Mouse (Mus musculus) embryo, embryonic 11 days (tissue): ENCODE measurements around the gene Vmn2r20.
A peak's percentile ranks its signal among the peaks of the same experiment; 100 is the strongest.
"Not testable (repeated sequence)": the region's sequence is repeated elsewhere in the genome, so short reads cannot be mapped to it uniquely, and the experiment has no call there.

Experiments used
- DNase-seq: peaks from one replicate; pipeline ENCODE4 v3.0.0-alpha.2; 2015

Gene Vmn2r20

DNA sequence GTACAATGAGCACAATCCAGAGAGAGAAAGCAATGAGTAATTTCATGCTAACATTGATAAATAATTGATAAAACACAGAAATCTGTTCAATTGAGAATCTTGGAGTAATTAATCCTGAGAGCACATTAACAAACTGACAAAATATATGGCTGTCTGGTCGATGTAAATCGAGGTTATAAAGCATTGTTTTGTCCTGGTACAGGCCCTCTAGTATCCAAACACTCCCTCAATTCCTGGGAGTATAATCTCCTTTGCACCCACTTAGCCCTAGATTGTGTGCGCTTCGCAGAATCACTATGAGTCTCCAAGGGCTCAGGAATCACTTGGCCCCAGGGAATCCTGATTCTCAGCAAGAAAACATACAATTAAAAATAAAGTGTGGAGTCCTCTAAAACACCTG is at the start of gene Vmn2r20:
Vmn2r20 (minus strand) TSS at position 101 of the 400 bp plus-strand sequence.
- DNase-seq, result not testable (repeated sequence)

DNA sequence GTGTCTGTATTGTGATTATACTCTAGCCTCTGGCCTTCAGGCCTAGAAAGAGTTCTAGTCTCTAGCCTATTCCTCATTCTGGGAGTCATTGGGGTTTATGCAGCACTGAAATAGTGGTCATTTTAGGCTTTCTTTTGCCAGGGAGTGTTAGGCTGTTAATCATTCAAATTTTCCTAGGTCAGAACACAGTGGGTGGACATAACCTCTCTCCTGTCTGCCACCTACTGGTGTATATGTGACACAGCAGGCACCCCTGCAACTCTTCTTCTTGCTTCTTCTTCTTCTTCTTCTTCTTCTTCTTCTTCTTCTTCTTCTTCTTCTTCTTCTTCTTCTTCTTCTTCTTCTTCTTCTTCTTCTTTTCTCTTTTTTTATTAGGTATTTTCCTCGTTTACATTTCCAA is 6.5 kb upstream of the Vmn2r20 start:
- not testable (repeated sequence) for DNase-seq

DNA sequence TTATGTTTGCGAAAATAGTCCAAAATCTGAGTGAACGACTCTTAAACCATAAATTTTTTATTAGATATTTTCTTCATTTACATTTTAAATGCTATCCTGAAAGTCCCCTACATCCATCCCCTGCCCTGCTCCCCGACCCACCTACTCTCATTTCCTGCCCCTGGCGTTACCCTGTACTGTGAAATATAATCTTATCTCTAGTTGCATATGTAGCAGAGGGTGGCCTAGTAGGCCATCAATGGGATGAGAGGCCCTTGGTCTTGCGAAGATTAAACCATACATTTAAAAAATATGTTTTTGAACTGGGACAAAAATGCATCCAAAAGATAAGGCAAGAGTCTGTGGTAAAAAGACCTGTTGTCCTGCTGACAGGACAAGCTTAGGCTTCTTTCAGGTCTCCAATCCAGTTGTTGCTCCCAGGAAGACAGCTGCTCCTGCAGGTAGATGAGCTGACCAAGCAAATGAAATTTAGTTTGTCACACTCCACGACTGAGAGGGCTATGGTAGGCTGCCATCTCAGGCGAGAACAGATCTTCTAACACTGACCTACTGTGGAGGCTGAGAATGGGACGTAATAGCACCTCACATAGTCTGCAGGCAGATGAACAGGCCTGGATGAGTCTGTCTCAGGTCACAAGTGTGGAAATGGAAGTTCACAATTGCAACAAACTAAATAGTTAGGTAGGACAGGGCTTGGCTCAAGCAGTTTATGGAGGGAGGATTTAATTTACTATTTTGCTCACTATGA is 10.8 kb downstream of the Vmn2r20 start:
- DNase-seq, result not testable (repeated sequence)

DNA sequence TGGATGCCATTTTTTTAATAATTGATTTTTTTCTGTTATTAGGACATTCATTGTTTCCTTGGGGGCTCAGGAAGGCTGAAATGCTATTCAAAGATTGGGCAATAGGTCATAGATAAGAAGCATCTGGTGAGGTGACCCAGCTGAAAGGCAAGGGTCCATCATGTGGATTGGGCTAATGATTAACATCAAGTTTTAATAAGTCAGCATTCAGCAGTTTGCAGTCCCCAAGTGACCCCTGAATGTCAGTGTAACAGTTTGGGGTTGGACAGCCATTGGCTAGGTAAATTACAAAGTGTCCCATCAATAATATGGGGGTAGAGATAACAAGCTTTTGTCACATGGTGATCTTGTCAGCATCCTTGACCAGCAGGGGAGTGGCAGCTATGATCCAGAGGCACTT is 29.1 kb downstream of the Vmn2r20 start:
- DNase-seq, result not testable (repeated sequence)

DNA sequence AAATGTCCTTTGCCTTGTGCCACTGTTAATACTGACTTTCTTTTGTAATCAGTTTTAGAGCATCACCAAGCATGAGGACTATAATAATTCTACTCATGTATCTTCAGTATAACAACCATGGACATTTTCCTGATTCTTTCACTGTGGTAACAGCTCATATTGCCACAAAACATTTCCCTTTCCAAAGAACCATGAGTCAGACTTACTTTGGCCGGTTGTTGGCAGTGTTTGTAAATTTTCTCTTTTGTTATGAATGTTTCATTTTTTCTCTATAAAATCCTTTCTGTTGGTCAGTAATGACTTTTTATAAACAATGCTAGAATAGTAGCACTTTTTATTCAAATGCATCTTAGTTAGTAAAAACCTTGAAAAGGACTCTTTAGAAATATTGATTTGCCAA is 71.8 kb downstream of the Vmn2r20 start:
- no peak for DNase-seq

DNA sequence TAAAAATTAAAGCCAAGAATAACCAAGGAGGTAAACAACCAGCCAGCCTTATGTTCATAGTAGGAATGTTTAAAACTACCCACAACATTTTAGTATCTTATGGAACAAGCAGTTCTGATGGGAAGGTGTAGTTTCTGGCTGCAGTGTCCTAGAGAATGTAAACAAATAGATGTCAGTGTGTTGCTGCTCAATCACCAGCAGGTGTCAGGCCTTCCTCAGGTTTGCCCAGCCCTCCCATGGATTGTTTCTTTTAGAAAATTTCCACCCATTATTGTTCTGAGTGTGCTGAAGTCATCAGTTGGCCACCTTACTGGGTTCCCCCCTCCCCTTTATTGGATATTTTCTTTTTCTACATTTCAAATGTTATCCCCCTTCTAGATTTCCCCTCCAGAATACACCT is 77.8 kb downstream of the Vmn2r20 start:
- DNase-seq, result peak; percentile 6

DNA sequence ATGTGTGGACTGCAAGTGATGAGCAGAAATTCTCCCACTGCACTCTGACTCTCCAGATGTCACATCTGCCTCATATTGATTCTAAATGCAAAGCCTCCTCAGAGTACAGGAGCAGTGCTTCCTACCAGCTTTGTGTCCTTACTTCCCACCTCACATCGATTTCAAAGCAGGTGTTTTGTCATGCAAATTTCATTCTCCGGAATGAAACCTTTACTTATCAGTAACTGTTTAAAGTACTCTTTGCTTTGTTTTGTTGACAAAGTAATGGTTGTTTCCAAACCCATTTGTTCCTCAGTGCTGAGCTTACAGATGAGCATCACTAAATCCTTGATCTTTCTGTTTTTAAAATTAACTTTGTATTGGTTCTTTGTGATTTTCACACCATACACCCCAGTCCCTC is 85.4 kb downstream of the Vmn2r20 start:
- no peak for DNase-seq
